Mouse (Mus musculus) midbrain, embryonic 10.5 days (tissue): ENCODE measurements at regions not wholly inside any gene's neighbourhood (a gene's known extent, or its start where the extent isn't known, plus 50 kb on each side); places are given as distances from the start of the nearest gene placed in this dataset.
A peak's percentile ranks its signal among the peaks of the same experiment; 100 is the strongest.

ENCODE experiments used
- DNase-seq: peaks from one replicate; pipeline ENCODE4 v3.0.0-alpha.2; 2017; ENCODE audit warnings: low spot score
- H3K27ac ChIP-seq: fragments of 300-500 bp; sonication (generic); replicated peaks from 2 replicates; pipeline ENCODE4 v1.5.1; 2016; ENCODE audit warnings: mild to moderate bottlenecking
- H3K27me3 ChIP-seq: fragments of 300-500 bp; sonication (generic); 2 replicates; pipeline ENCODE4 v1.6.1; 2016; ENCODE audit warnings: low read depth, mild to moderate bottlenecking; ENCODE audit not compliant: poor library complexity, severe bottlenecking
- H3K36me3 ChIP-seq: fragments of 300-500 bp; sonication (generic); 2 replicates; pipeline ENCODE4 v1.6.1; 2016; ENCODE audit warnings: mild to moderate bottlenecking, moderate library complexity
- H3K4me1 ChIP-seq: fragments of 300-500 bp; sonication (generic); 2 replicates; pipeline ENCODE4 v1.6.1; 2016
- H3K4me3 ChIP-seq: fragments of 300-500 bp; sonication (generic); 2 replicates; pipeline ENCODE4 v1.5.1; 2016; ENCODE audit warnings: mild to moderate bottlenecking, moderate library complexity
- H3K9me3 ChIP-seq: fragments of 300-500 bp; sonication (generic); replicated peaks from 2 replicates; pipeline ENCODE4 v1.6.1; 2016; ENCODE audit warnings: mild to moderate bottlenecking
- WGBS: fragments of 180-500 bp; shearing (Covaris S2); methylation state at CpG from one replicate; pipeline ENCODE4 v1.1.7; 2016; 5-methylcytosine and 5-hydroxymethylcytosine counted together

DNA sequence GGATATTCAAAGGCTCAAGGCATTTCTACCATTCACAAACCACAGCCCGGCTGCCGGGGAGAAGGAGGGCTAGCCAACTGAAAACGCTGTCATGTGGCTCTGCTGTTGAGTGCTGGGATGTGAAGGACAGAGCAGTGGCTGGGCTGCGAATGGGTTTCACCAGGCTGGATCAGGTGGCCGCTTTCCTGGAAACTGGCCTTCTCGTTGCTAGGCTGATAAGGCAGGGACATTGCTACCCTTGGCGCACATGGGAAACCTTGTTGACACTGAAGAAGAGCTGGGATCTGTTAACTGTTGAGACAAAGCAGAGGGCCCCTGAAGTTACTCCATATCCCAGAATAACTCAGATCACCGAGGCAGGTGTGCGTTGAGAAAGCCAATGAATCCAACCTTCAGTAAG is 216.1 kb upstream of the Rreb1 start:
- Histone ChIP-seq H3K4me3 (no peak overlapping the region), H3K9me3 (no peaks in the 10 kb centered on the region), H3K27ac (peak overlapping the region; percentile 61), H3K36me3 (no peaks in the 10 kb centered on the region), H3K27me3 (no peaks in the 10 kb centered on the region), H3K4me1 (peaks cover 28% of the 10 kb centered on the region)
- DNase-seq: no peak
- 50% methylated on average over 9 of the region's 9 CpGs for WGBS

DNA sequence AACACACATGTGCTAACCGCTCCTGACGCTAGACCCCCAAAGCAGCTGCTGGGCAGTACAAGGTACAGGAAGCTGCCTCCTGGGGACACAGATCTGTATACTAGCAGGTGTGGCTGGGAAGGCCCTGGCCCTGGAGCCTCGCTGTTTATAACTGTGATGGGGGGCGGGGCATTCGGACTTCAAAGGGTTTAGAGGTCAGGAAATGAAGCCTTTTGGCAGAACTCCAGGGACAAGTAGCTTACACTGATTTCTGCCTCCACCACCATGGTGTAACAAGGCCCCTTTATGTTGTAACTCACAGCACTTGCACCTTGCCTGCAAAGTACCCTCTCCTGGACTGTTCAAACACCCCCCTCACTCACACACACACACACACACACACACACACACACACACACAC is 215.5 kb upstream of the Rreb1 start:
- Histone ChIP-seq H3K4me3 (no peak overlapping the region), H3K27me3 (no peaks in the 10 kb centered on the region), H3K9me3 (no peaks in the 10 kb centered on the region), H3K27ac (no peak overlapping the region), H3K4me1 (peaks cover 28% of the 10 kb centered on the region), H3K36me3 (no peaks in the 10 kb centered on the region)
- WGBS: 40% methylated on average over 5 of the region's 5 CpGs
- no peak for DNase-seq

DNA sequence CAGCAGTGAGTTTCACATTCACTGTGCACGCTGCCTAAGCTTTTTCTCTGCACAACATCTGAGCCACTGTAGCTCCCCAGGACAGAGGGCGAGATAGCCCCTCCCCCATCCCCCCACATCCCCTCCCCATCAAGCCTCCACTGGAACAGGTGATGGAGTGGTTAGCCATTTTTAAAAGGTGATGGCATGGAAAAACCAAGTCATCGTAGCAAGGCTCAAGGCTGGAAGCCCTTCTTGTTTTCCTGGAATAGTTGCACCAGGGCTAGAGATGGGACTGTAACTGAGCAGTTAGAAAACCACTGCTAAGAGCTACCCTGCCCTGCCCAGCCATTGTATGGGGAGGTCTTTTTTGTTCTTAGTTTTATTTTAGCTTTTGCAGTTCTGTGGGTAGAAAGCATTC is 209.1 kb upstream of the Rreb1 start:
- Histone ChIP-seq H3K4me1 (no peaks in the 10 kb centered on the region), H3K36me3 (no peaks in the 10 kb centered on the region), H3K9me3 (no peaks in the 10 kb centered on the region), H3K4me3 (no peak overlapping the region), H3K27me3 (no peaks in the 10 kb centered on the region), H3K27ac (no peak overlapping the region)
- DNase-seq: no peak
- 84% methylated on average over 3 of the region's 3 CpGs for WGBS

DNA sequence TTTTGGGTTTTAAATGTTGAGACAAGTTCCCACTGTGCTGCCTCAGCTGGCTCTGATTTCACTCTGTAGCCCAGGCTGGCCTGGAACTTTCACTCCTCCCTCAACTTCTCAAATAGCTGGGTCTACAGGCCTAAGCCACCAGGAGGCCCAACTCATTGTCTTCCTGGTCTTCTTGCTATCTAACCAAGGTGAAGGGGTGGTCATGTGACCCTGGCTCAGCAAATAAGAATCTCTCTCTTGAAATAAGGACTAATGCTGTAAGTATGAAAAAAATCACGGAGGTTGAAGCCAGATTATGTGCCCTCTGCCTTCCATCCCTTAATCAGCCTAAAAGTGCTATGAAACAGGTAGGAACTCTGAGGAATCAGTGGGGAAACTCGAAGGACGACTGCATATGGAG is 208.7 kb upstream of the Rreb1 start:
- no peak for DNase-seq
- no peaks in the 10 kb centered on the region for H3K27me3 ChIP-seq
- no peaks in the 10 kb centered on the region for H3K36me3 ChIP-seq
- WGBS: 89% methylated on average over 3 of the region's 3 CpGs
- H3K27ac ChIP-seq: no peak overlapping the region
- H3K9me3 ChIP-seq: no peaks in the 10 kb centered on the region
- no peak overlapping the region for H3K4me3 ChIP-seq
- H3K4me1 ChIP-seq: no peaks in the 10 kb centered on the region

DNA sequence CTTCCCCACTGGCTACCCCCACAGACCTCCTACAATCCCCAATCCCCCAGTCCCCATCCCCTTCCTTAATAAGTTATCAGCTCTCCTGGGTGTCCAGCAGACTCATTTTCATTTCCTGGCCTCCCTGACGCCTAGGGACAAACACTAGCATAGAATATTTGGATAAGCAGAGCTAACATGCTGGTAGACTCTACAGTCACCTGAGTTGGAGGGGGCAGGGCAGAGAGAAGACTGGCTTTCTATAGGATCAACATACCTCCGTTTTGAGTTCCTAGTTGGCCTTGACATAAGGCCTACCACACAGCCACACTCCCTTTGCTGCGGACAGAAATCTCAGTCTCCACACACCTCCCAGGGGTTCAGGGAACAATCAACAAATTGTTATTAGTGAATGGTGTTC is 205.2 kb upstream of the Rreb1 start:
- Histone ChIP-seq H3K27ac (no peak overlapping the region), H3K4me3 (no peak overlapping the region), H3K4me1 (no peaks in the 10 kb centered on the region), H3K36me3 (no peaks in the 10 kb centered on the region), H3K27me3 (no peaks in the 10 kb centered on the region), H3K9me3 (no peaks in the 10 kb centered on the region)
- no peak for DNase-seq
- WGBS: 67% methylated on average over 3 of the region's 3 CpGs

DNA sequence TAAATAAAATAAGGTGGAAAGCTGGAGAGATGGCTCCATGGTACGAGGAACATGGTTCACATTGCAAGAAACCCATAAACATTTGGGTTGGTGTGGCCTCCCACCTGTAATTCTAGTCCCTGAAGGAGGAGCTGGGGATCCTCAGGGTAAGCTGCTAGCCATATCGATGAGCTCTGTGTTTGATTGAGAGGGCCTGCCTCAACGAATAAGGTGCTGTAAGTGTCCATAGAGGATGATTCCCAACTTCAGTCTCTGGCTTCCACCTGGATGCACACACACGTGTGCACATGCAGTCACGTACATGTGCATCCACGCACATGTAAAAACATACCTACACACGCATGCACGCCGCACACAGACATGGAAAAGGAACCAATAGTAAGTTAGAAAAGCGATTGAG is 199.0 kb upstream of the Rreb1 start:
- no peak for DNase-seq
- 90% methylated on average over 10 of the region's 10 CpGs for WGBS

DNA sequence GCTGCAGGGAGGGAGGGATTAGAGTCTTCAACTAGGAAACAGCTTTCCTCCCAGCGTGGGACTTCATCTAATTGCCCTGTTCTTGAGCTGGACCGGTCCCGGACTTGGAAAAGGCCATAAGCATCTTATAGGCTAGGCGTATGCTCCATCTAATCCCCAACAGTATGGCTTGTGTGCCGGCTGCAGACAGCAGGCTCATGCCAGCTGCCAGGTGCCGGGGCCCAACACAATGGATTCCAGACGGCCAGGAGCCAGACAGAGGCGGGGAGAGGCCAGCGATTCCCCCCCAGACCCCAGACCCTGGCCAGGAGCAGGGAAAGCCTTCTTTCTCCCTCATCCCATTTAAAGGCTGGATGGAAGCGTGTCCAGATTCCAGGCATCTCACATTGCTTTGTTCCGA is 198.4 kb upstream of the Rreb1 start:
- 43% methylated on average over 11 of the region's 11 CpGs for WGBS
- Histone ChIP-seq H3K36me3 (no peaks in the 10 kb centered on the region), H3K4me1 (peaks cover 10% of the 10 kb centered on the region; the same call in 1 of the 2 replicates), H3K27ac (peak overlapping the region; percentile 70), H3K27me3 (no peaks in the 10 kb centered on the region), H3K9me3 (no peaks in the 10 kb centered on the region), H3K4me3 (no peak overlapping the region; the same call in 1 of the 2 replicates)
- DNase-seq: peak; percentile 39

More for the DNA sequence above, 199.0 kb upstream of the Rreb1 start:
- Histone ChIP-seq H3K4me3 (no peak overlapping the region), H3K27me3 (no peaks in the 10 kb centered on the region), H3K27ac (no peak overlapping the region; the same call in 1 of the 2 replicates), H3K4me1 (peaks cover 10% of the 10 kb centered on the region; the same call in 1 of the 2 replicates), H3K36me3 (no peaks in the 10 kb centered on the region), H3K9me3 (no peaks in the 10 kb centered on the region)

DNA sequence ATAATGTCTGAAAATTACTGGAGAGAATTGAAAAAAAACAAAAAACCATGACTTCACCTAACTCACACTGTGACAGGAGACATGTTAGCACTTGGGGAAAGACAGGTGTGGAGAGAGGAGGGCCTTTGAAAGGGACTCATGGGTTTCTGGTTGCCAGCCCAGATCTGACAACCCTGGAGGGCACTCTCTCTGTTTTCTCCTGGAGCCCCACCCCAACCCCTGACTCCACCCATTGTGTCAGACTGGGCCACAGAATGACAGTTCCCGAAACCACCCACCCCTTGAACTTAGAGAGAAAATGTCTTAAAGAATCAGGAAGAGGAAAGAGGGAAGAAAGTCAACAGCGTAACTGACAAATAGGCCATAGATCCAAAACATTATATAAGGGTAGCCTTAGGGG is 197.4 kb upstream of the Rreb1 start:
- DNase-seq: no peak
- no peaks in the 10 kb centered on the region for H3K9me3 ChIP-seq
- 88% methylated on average over 2 of the region's 2 CpGs for WGBS

DNA sequence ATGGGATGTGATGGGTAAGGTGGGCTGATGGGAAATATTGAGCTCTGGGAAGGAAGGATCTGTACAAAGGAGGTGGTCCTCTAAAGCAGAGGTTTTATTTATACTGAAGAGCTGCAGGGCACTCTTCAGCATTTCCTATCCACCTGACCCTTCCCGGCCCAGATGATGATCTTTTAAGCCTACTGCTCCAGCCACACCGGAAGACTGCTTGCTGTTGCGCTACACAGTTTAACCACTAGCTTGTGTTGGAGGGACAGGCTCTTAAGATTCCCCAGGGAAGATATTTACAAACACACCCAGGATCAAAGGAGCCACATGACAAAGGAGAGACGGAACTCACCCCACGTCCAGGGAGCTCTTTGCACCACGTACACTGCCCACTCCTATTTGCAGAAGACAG is 196.8 kb upstream of the Rreb1 start:
- no peak overlapping the region for H3K4me3 ChIP-seq
- no peak for DNase-seq
- WGBS: 63% methylated on average over 6 of the region's 6 CpGs

More for the DNA sequence above, 197.4 kb upstream of the Rreb1 start:
- H3K4me3 ChIP-seq: no peak overlapping the region
- H3K27me3 ChIP-seq: no peaks in the 10 kb centered on the region
- no peaks in the 10 kb centered on the region for H3K36me3 ChIP-seq
- no peak overlapping the region for H3K27ac ChIP-seq
- peaks cover 10% of the 10 kb centered on the region; the same call in 1 of the 2 replicates for H3K4me1 ChIP-seq

DNA sequence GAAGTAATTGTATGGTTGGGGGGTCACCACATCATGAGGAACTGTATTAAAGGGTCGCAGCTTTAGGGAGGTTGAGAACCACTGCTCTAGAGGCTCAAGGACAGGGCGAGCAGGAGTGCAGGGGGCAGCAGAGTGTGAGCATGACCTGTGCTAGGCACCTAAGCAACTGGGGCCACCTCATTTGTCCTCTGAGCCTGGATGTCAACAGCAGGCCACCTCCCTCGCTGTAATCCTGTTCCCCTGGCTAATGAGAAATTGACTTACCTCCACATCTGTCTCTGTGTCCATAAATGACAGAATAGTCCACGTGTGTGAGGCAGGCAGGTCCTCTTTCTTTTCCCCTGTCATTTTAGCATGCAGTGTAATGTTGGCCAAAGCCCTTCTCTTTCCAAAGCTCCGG is 192.7 kb upstream of the Rreb1 start:
- H3K9me3 ChIP-seq: no peaks in the 10 kb centered on the region
- H3K36me3 ChIP-seq: no peaks in the 10 kb centered on the region
- H3K4me3 ChIP-seq: no peak overlapping the region
- DNase-seq: no peak
- WGBS: 84% methylated on average over 5 of the region's 5 CpGs
- H3K27me3 ChIP-seq: no peaks in the 10 kb centered on the region
- no peaks in the 10 kb centered on the region for H3K4me1 ChIP-seq
- H3K27ac ChIP-seq: no peak overlapping the region

More for the DNA sequence above, 196.8 kb upstream of the Rreb1 start:
- Histone ChIP-seq H3K36me3 (no peaks in the 10 kb centered on the region), H3K27ac (no peak overlapping the region), H3K4me1 (peaks cover 10% of the 10 kb centered on the region; the same call in 1 of the 2 replicates), H3K9me3 (no peaks in the 10 kb centered on the region), H3K27me3 (no peaks in the 10 kb centered on the region)

DNA sequence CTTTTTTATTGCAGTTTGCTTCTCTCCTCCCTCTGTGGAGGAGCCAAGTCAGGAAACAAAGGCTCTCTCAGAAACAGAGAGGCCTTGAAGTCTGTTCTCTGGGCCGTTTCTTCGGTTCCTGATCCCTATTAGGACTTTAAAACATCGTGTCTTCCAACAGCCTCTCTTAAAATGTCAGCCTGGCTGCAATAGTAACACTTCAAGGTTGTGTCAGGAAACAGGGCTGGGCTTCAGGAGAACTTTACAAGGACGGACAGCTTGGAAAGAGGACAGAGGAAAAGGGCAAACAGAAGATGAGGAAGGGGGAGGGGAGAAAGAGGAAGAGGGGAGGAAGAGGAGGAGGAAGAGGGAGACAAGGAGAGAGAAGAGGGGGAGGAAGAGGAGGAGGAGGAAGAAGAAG is 191.7 kb upstream of the Rreb1 start:
- 72% methylated on average over 4 of the region's 4 CpGs for WGBS
- H3K27me3 ChIP-seq: no peaks in the 10 kb centered on the region
- peaks cover 2% of the 10 kb centered on the region; the same call in 1 of the 2 replicates for H3K4me1 ChIP-seq
- H3K9me3 ChIP-seq: no peaks in the 10 kb centered on the region
- H3K27ac ChIP-seq: no peak overlapping the region
- no peak for DNase-seq
- no peak overlapping the region for H3K4me3 ChIP-seq
- no peaks in the 10 kb centered on the region for H3K36me3 ChIP-seq

DNA sequence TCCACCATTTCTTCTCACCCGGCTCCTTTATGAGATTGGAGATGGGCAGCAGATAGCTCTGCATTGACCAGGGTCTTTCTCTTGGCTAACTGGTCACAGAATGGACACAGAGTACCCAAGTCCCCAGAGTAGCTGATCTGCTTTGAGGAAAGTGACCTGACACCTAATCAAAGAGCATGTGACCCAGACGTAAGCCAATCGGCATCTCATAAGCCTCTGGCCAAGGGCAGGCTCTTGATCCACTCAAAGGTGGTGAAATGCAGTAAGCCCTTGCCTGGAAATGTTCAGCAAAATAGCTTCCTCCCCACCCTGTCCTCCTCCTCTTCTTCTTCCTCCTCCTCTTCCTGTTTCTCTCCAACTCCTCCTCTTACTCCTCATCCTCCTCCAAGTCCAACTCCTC is 190.3 kb upstream of the Rreb1 start:
- Histone ChIP-seq H3K36me3 (no peaks in the 10 kb centered on the region), H3K27me3 (no peaks in the 10 kb centered on the region), H3K4me1 (peaks cover 5% of the 10 kb centered on the region; the same call in 1 of the 2 replicates), H3K9me3 (no peaks in the 10 kb centered on the region), H3K4me3 (no peak overlapping the region), H3K27ac (no peak overlapping the region)
- no peak for DNase-seq
- 97% methylated on average over 3 of the region's 3 CpGs for WGBS

DNA sequence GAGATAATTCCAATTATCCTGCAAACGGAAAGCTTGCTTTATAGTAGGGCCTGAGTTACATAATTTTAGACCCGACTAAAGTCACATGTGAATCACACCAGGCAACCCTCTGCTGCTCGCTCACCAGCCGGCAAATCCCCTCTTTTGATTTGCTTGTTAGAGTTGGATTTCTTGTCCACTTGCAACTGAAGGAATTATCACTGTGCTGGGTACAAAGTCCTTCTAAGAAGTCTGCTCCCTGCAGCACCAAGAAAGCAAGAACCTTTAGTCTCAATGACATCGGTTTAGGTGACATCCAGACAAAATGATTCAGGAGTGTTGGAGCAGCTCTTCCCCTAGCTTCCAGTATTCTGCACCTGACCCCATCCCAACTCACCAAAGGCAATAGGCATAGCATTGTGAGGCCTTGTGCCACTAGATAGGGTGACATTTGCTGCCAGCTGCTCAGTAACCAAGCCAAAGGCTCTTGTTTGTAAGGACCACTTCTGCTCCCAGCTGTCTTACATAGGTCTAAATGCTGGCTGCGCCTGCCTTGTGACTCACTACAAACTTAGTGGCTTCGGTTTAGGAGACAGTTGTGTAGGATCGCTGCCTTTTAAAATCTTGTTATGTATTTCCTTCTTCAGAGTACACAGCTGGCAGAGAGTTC is 189.5 kb upstream of the Rreb1 start:
- no peak overlapping the region for H3K27ac ChIP-seq
- no peaks in the 10 kb centered on the region for H3K36me3 ChIP-seq
- no peak overlapping the region for H3K4me3 ChIP-seq
- no peak for DNase-seq
- H3K27me3 ChIP-seq: no peaks in the 10 kb centered on the region
- 90% methylated on average over 8 of the region's 8 CpGs for WGBS
- peaks cover 5% of the 10 kb centered on the region; the same call in 1 of the 2 replicates for H3K4me1 ChIP-seq
- H3K9me3 ChIP-seq: no peaks in the 10 kb centered on the region
